Mouse (Mus musculus): ENCODE measurements around the gene Mcu.

DNA sequence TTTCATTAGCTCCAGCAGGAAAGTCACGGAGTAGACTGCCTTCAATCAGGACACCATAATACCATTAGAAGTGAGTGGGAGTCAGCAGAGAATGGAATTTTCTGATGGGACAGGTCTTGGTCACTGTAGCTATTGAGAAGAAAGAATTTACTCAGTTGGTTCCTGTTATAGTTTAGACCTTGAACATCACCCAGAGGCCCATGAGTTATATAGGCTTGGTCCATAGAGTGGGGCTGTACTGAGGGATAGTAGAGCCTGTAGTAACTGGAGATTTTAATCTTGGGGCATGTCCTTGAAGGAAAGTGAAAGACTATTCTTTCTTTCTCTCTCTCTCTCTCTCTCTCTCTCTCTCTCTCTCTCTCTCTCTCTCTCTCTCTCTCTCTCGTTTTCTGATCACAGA is 28.2 kb upstream of the Mcu start:
- no peak for TF ChIP-seq CTCF (IDR thresholded peaks at IDR 0.05; ENCODE audit: low read depth)
- no peak for TF ChIP-seq EP300 (IDR thresholded peaks at IDR 0.05; ENCODE audit: low read depth)

Data from heart, postnatal 0 days (tissue).